Mouse (Mus musculus) midbrain, embryonic 11.5 days (tissue): ENCODE data around the gene Dhtkd1. TPM values are rescaled to one million over a fixed set of nuclear protein-coding genes. Genes with fewer than 3 reads are reported as not detected.
"Not testable (repeated sequence)": the region's sequence is repeated elsewhere in the genome, so short reads cannot be mapped to it uniquely, and the experiment has no call there.

ENCODE experiments used
- ATAC-seq: fragments of 200-750 bp; cut with Nextera tagmentation; 2 replicates; pipeline ENCODE4 v1.8.0; 2017; ENCODE audit warnings: moderate TSS enrichment, moderate library complexity; ENCODE audit not compliant: low FRiP score
- DNase-seq: peaks from one replicate; pipeline ENCODE4 v3.0.0; 2015; ENCODE audit warnings: low spot score; ENCODE audit errors: missing footprints
- H3K27ac ChIP-seq: fragments of 300-500 bp; sonication (generic); 2 replicates; pipeline ENCODE4 v1.5.1; 2014; ENCODE audit warnings: low read depth, low read length
- H3K27me3 ChIP-seq: fragments of 300-500 bp; sonication (generic); 2 replicates; pipeline ENCODE4 v1.6.1; 2014; ENCODE audit warnings: mild to moderate bottlenecking, low read length, moderate library complexity, mixed read lengths; ENCODE audit not compliant: control insufficient read depth, insufficient read depth
- H3K36me3 ChIP-seq: fragments of 300-500 bp; sonication (generic); 2 replicates; pipeline ENCODE4 v1.6.1; 2014; ENCODE audit warnings: mild to moderate bottlenecking, low read length, moderate library complexity, mixed read lengths; ENCODE audit not compliant: control insufficient read depth, insufficient read depth
- H3K4me1 ChIP-seq: fragments of 300-500 bp; sonication (generic); 2 replicates; pipeline ENCODE4 v1.6.1; 2014; ENCODE audit warnings: low read length; ENCODE audit not compliant: control insufficient read depth, insufficient read depth
- H3K4me2 ChIP-seq: fragments of 300-500 bp; sonication (generic); 2 replicates; pipeline ENCODE4 v1.6.1; 2014; ENCODE audit warnings: mild to moderate bottlenecking, moderate library complexity
- H3K4me3 ChIP-seq: fragments of 300-500 bp; sonication (generic); 2 replicates; pipeline ENCODE4 v1.5.1; 2014; ENCODE audit warnings: low read depth, low read length
- H3K9ac ChIP-seq: fragments of 300-500 bp; sonication (generic); 2 replicates; pipeline ENCODE4 v1.6.1; 2014; ENCODE audit warnings: low read length
- H3K9me3 ChIP-seq: fragments of 300-500 bp; sonication (generic); 2 replicates; pipeline ENCODE4 v1.6.1; 2016; ENCODE audit warnings: low read length; ENCODE audit not compliant: control insufficient read depth
- WGBS: fragments of 180-500 bp; shearing (Covaris S2); extraction: QIAGEN DNeasy Blood & Tissue Kit; methylation state at CpG from one replicate; pipeline ENCODE4 v1.1.7; 2014; 5-methylcytosine and 5-hydroxymethylcytosine counted together
- polyA plus RNA-seq: library from polyadenylated mRNA; unstranded; fragments of >200 nt; fragmentation: Nextera tagmentation; extraction: Ambion mirVana; gene quantifications from 2 replicates; pipeline ENCODE4 v1.2.1, GENCODE M21; 2014

Gene Dhtkd1
- 1.4 and 3.7 TPM in 2 replicates for polyA plus RNA-seq

- Histone ChIP-seq H3K9ac (peak within 1 kb of the TSS; percentile 70), H3K4me1 (no peaks in the 10 kb centered on the region), H3K36me3 (no peaks in the 10 kb centered on the region), H3K27me3 (no peaks in the 10 kb centered on the region), H3K4me3 (peak within 1 kb of the TSS; percentile 48), H3K27ac (no peak within 1 kb of the TSS), H3K9me3 (no peaks in the 10 kb centered on the region), H3K4me2 (peak within 1 kb of the TSS; percentile 81)
- WGBS, result 2% methylated on average over 36 of the region's 36 CpGs
- peak; percentile 96 for ATAC-seq
- peak; percentile 96 for DNase-seq
Measured at GRCm38 (mm10) chr2:5942416-5943032, at the start of gene Dhtkd1. Gene Dhtkd1, minus strand, starts transcription at chr2:5942792.

GRCm38 (mm10) chr2:5977532-5977931 lies 34.9 kb upstream of the Dhtkd1 start:
- ATAC-seq, result no peak
- 98% methylated on average over 4 of the region's 4 CpGs for WGBS
- peaks cover 6% of the 10 kb centered on the region; the same call in 1 of the 2 replicates for H3K36me3 ChIP-seq

GRCm38 (mm10) chr2:5970629-5971028 lies 28.0 kb upstream of the Dhtkd1 start:
- not testable (repeated sequence) for H3K36me3 ChIP-seq, H3K27me3 ChIP-seq, DNase-seq, H3K27ac ChIP-seq, ATAC-seq, H3K4me2 ChIP-seq, H3K4me3 ChIP-seq, H3K9ac ChIP-seq, H3K4me1 ChIP-seq, H3K9me3 ChIP-seq
- 93% methylated on average over 3 of the region's 3 CpGs for WGBS

More at GRCm38 (mm10) chr2:5977532-5977931, 34.9 kb upstream of the Dhtkd1 start:
- Histone ChIP-seq H3K4me2 (no peak overlapping the region), H3K27ac (no peak overlapping the region), H3K27me3 (no peaks in the 10 kb centered on the region), H3K9ac (no peak overlapping the region), H3K4me3 (no peak overlapping the region), H3K9me3 (no peaks in the 10 kb centered on the region), H3K4me1 (no peaks in the 10 kb centered on the region)
- DNase-seq, result no peak

- H3K4me1 ChIP-seq, result no peaks in the 10 kb centered on the region
- H3K4me3 ChIP-seq, result no peak overlapping the region
- H3K27ac ChIP-seq, result no peak overlapping the region
- no peak for DNase-seq
- H3K27me3 ChIP-seq, result no peaks in the 10 kb centered on the region
- no peak overlapping the region for H3K4me2 ChIP-seq
- no peaks in the 10 kb centered on the region for H3K9me3 ChIP-seq
- H3K36me3 ChIP-seq, result peaks cover 5% of the 10 kb centered on the region; the same call in 1 of the 2 replicates
- 95% methylated on average over 3 of the region's 3 CpGs for WGBS
- H3K9ac ChIP-seq, result no peak overlapping the region
- no peak for ATAC-seq
Measured at GRCm38 (mm10) chr2:5965972-5966371, 23.4 kb upstream of the Dhtkd1 start.

GRCm38 (mm10) chr2:5963729-5964128 lies 21.1 kb upstream of the Dhtkd1 start:
- not testable (repeated sequence) for H3K36me3 ChIP-seq, H3K4me3 ChIP-seq, DNase-seq, H3K27ac ChIP-seq, H3K4me2 ChIP-seq, H3K4me1 ChIP-seq, H3K9ac ChIP-seq, ATAC-seq, H3K27me3 ChIP-seq, H3K9me3 ChIP-seq
- WGBS, result 87% methylated on average over 4 of the region's 4 CpGs

GRCm38 (mm10) chr2:5962265-5962664 lies 19.7 kb upstream of the Dhtkd1 start:
- Histone ChIP-seq H3K27me3 (no peaks in the 10 kb centered on the region), H3K36me3 (peaks cover 18% of the 10 kb centered on the region; the same call in 1 of the 2 replicates)
- WGBS, result 98% methylated on average over 2 of the region's 2 CpGs

GRCm38 (mm10) chr2:5957705-5958104 lies 15.1 kb upstream of the Dhtkd1 start:
- Histone ChIP-seq H3K4me3 (no peak overlapping the region), H3K4me1 (peaks cover under 1% of the 10 kb centered on the region; the same call in 1 of the 2 replicates), H3K36me3 (peaks cover 18% of the 10 kb centered on the region; the same call in 1 of the 2 replicates), H3K4me2 (no peak overlapping the region), H3K27me3 (no peaks in the 10 kb centered on the region), H3K9ac (no peak overlapping the region), H3K9me3 (no peaks in the 10 kb centered on the region), H3K27ac (no peak overlapping the region)
- ATAC-seq (no peak), DNase-seq (no peak)
- 92% methylated on average over 9 of the region's 9 CpGs for WGBS

More at GRCm38 (mm10) chr2:5962265-5962664, 19.7 kb upstream of the Dhtkd1 start:
- no peak overlapping the region for H3K4me2 ChIP-seq
- H3K4me3 ChIP-seq, result no peak overlapping the region
- no peak overlapping the region for H3K9ac ChIP-seq
- no peak for ATAC-seq
- DNase-seq, result no peak
- no peaks in the 10 kb centered on the region for H3K9me3 ChIP-seq
- no peak overlapping the region for H3K27ac ChIP-seq
- no peaks in the 10 kb centered on the region for H3K4me1 ChIP-seq

GRCm38 (mm10) chr2:5951621-5952211 lies 9.1 kb upstream of the Dhtkd1 start:
- Histone ChIP-seq H3K4me1 (peaks cover 7% of the 10 kb centered on the region), H3K9me3 (no peaks in the 10 kb centered on the region), H3K4me2 (peak overlapping the region; percentile 85), H3K27ac (peak overlapping the region; percentile 75), H3K36me3 (no peaks in the 10 kb centered on the region), H3K4me3 (peak overlapping the region; percentile 90), H3K9ac (peak overlapping the region; percentile 88), H3K27me3 (no peaks in the 10 kb centered on the region)
- no peak for ATAC-seq
- WGBS, result under 1% methylated on average over 46 of the region's 46 CpGs
- DNase-seq, result no peak
